Mouse (Mus musculus): ENCODE data around the gene Epha6. TPM values are rescaled to one million over a fixed set of nuclear protein-coding genes. Genes with fewer than 3 reads are reported as not detected.

Epha6 gene
- total and polyA plus RNA-seq, 2 experiments from 2014 or later = 5.3 to 25.3 TPM

- no peak overlapping the region for H3K4me3 ChIP-seq (ENCODE audit: low read depth, low read length)
- ATAC-seq (ENCODE audit: low FRiP score) (no peak), DNase-seq (ENCODE audit: low spot score) (no peak)
- H3K9me3 ChIP-seq (ENCODE audit: low read length) = no peaks in the 10 kb centered on the region
- no peaks in the 10 kb centered on the region for H3K36me3 ChIP-seq (ENCODE audit: insufficient read depth, low read length)
- H3K4me1 ChIP-seq (ENCODE audit: insufficient read depth, low read length) = no peaks in the 10 kb centered on the region
- H3K4me2 ChIP-seq (ENCODE audit: low read depth, low read length, poor library complexity, severe bottlenecking) = no peak overlapping the region
- no peaks in the 10 kb centered on the region for H3K27me3 ChIP-seq (ENCODE audit: insufficient read depth, low read length)
- H3K9ac ChIP-seq (replicated peaks; ENCODE audit: low read length, poor library complexity, severe bottlenecking) = no peak overlapping the region
- 91% methylated on average over 2 of the region's 2 CpGs for WGBS
- no peak overlapping the region for H3K27ac ChIP-seq (ENCODE audit: low read depth, low read length)
- TF ChIP-seq CTCF (IDR thresholded peaks at IDR 0.05) = peak; percentile 29; the same call in 1 of the 2 replicates
Observed at GRCm38 (mm10) chr16:59666938-59667337, 938.4 kb downstream of the Epha6 start.

- no peaks in the 10 kb centered on the region for H3K36me3 ChIP-seq (ENCODE audit: insufficient read depth, low read length)
- no peaks in the 10 kb centered on the region for H3K27me3 ChIP-seq (ENCODE audit: insufficient read depth, low read length)
- no peak overlapping the region for H3K27ac ChIP-seq (ENCODE audit: low read depth, low read length)
- 47% methylated on average over 2 of the region's 2 CpGs for WGBS
- no peak for DNase-seq (ENCODE audit: low spot score)
- no peak overlapping the region for H3K4me3 ChIP-seq (ENCODE audit: low read depth, low read length)
- H3K4me2 ChIP-seq (ENCODE audit: low read depth, low read length, poor library complexity, severe bottlenecking) = no peak overlapping the region
- no peak for TF ChIP-seq CTCF (IDR thresholded peaks at IDR 0.05)
- no peak for ATAC-seq (ENCODE audit: low FRiP score)
- no peaks in the 10 kb centered on the region for H3K9me3 ChIP-seq (ENCODE audit: low read length)
- no peaks in the 10 kb centered on the region for H3K4me1 ChIP-seq (ENCODE audit: insufficient read depth, low read length)
- H3K9ac ChIP-seq (replicated peaks; ENCODE audit: low read length, poor library complexity, severe bottlenecking) = no peak overlapping the region
Observed at GRCm38 (mm10) chr16:59643766-59644165, 961.6 kb downstream of the Epha6 start.

- Histone ChIP-seq H3K9me3 (ENCODE audit: low read length) (no peaks in the 10 kb centered on the region), H3K27ac (ENCODE audit: low read depth, low read length) (0 out of 2 replicates have a peak overlapping the region, but pooled peaks have one; percentile 98), H3K4me3 (ENCODE audit: low read depth, low read length) (peak overlapping the region; percentile 59; the same call in 1 of the 2 replicates), H3K4me1 (ENCODE audit: insufficient read depth, low read length) (no peaks in the 10 kb centered on the region), H3K36me3 (ENCODE audit: insufficient read depth, low read length) (no peaks in the 10 kb centered on the region), H3K27me3 (ENCODE audit: insufficient read depth, low read length) (no peaks in the 10 kb centered on the region), H3K4me2 (ENCODE audit: low read depth, low read length, poor library complexity, severe bottlenecking) (peak overlapping the region; percentile 51; the same call in 1 of the 2 replicates), H3K9ac (replicated peaks; ENCODE audit: low read length, poor library complexity, severe bottlenecking) (no peak overlapping the region; the same call in 1 of the 2 replicates)
- no peak for ATAC-seq (ENCODE audit: low FRiP score)
- DNase-seq (ENCODE audit: low spot score) = no peak
- no peak for TF ChIP-seq CTCF (IDR thresholded peaks at IDR 0.05)
- WGBS = 96% methylated on average over 3 of the region's 3 CpGs
Observed at GRCm38 (mm10) chr16:59639985-59640384, 965.3 kb downstream of the Epha6 start.

GRCm38 (mm10) chr16:59639102-59639691 is 966.1 kb downstream of the Epha6 start, which contains the start of gene Arl6:
TSS of gene Arl6 (minus strand) at chr16:59639391.
- no peak for TF ChIP-seq CTCF (IDR thresholded peaks at IDR 0.05)
- under 1% methylated on average over 43 of the region's 46 CpGs for WGBS
- H3K9me3 ChIP-seq (ENCODE audit: low read length) = no peaks in the 10 kb centered on the region

GRCm38 (mm10) chr16:59634598-59634997 is 970.7 kb downstream of the Epha6 start:
- no peak overlapping the region for H3K4me2 ChIP-seq (ENCODE audit: low read depth, low read length, poor library complexity, severe bottlenecking)
- no peaks in the 10 kb centered on the region; the same call in 1 of the 2 replicates for H3K36me3 ChIP-seq (ENCODE audit: insufficient read depth, low read length)
- H3K9me3 ChIP-seq (ENCODE audit: low read length) = no peaks in the 10 kb centered on the region
- DNase-seq (ENCODE audit: low spot score) (no peak), ATAC-seq (ENCODE audit: low FRiP score) (no peak)
- H3K4me1 ChIP-seq (ENCODE audit: insufficient read depth, low read length) = no peaks in the 10 kb centered on the region
- H3K27me3 ChIP-seq (ENCODE audit: insufficient read depth, low read length) = no peaks in the 10 kb centered on the region
- H3K27ac ChIP-seq (ENCODE audit: low read depth, low read length) = no peak overlapping the region
- no peak overlapping the region for H3K4me3 ChIP-seq (ENCODE audit: low read depth, low read length)
- no peak overlapping the region for H3K9ac ChIP-seq (replicated peaks; ENCODE audit: low read length, poor library complexity, severe bottlenecking)
- no peak for TF ChIP-seq CTCF (IDR thresholded peaks at IDR 0.05)
- WGBS = 82% methylated on average over 2 of the region's 2 CpGs

More at GRCm38 (mm10) chr16:59639102-59639691, 966.1 kb downstream of the Epha6 start, which contains the start of gene Arl6:
- Histone ChIP-seq H3K4me3 (ENCODE audit: low read depth, low read length) (peak within 1 kb of the TSS; percentile 59), H3K4me1 (ENCODE audit: insufficient read depth, low read length) (no peaks in the 10 kb centered on the region), H3K4me2 (ENCODE audit: low read depth, low read length, poor library complexity, severe bottlenecking) (peak within 1 kb of the TSS; percentile 51), H3K27ac (ENCODE audit: low read depth, low read length) (peak within 1 kb of the TSS; percentile 98), H3K9ac (replicated peaks; ENCODE audit: low read length, poor library complexity, severe bottlenecking) (peak within 1 kb of the TSS; percentile 83), H3K36me3 (ENCODE audit: insufficient read depth, low read length) (no peaks in the 10 kb centered on the region), H3K27me3 (ENCODE audit: insufficient read depth, low read length) (no peaks in the 10 kb centered on the region)
- ATAC-seq (ENCODE audit: low FRiP score) = peak; percentile 98
- DNase-seq (ENCODE audit: low spot score) = peak; percentile 97

GRCm38 (mm10) chr16:59621554-59621953 is 983.8 kb downstream of the Epha6 start:
- H3K27me3 ChIP-seq (ENCODE audit: insufficient read depth, low read length) = no peaks in the 10 kb centered on the region
- H3K27ac ChIP-seq (ENCODE audit: low read depth, low read length) = no peak overlapping the region
- DNase-seq (ENCODE audit: low spot score) (no peak), ATAC-seq (ENCODE audit: low FRiP score) (no peak)
- no peaks in the 10 kb centered on the region for H3K4me1 ChIP-seq (ENCODE audit: insufficient read depth, low read length)
- H3K36me3 ChIP-seq (ENCODE audit: insufficient read depth, low read length) = no peaks in the 10 kb centered on the region
- H3K9me3 ChIP-seq (ENCODE audit: low read length) = no peaks in the 10 kb centered on the region
- no peak overlapping the region for H3K9ac ChIP-seq (replicated peaks; ENCODE audit: low read length, poor library complexity, severe bottlenecking)
- H3K4me2 ChIP-seq (ENCODE audit: low read depth, low read length, poor library complexity, severe bottlenecking) = no peak overlapping the region
- TF ChIP-seq CTCF (IDR thresholded peaks at IDR 0.05) = no peak
- no peak overlapping the region for H3K4me3 ChIP-seq (ENCODE audit: low read depth, low read length)
- 99% methylated on average over 2 of the region's 2 CpGs for WGBS
